Mouse (Mus musculus) small intestine, adult 2 months (tissue): Measurements from ENCODE around the gene Gnpat.

Experiments
- CTCF ChIP-seq: fragments of 200-500 bp; IDR thresholded peaks from 2 replicates; pipeline ENCODE4 v1.5.1; 2012; ENCODE audit warnings: low read depth, mild to moderate bottlenecking, control low read depth, inconsistent platforms, low read length, moderate library complexity, mixed read lengths; ENCODE audit not compliant: insufficient replicate concordance, insufficient read length; ENCODE audit errors: extremely low read depth
- POLR2A ChIP-seq: fragments of 200-500 bp; IDR thresholded peaks from 2 replicates; pipeline ENCODE4 v1.6.1; 2012; ENCODE audit warnings: low read depth, mild to moderate bottlenecking, control low read depth, inconsistent platforms, low read length, moderate library complexity

DNA sequence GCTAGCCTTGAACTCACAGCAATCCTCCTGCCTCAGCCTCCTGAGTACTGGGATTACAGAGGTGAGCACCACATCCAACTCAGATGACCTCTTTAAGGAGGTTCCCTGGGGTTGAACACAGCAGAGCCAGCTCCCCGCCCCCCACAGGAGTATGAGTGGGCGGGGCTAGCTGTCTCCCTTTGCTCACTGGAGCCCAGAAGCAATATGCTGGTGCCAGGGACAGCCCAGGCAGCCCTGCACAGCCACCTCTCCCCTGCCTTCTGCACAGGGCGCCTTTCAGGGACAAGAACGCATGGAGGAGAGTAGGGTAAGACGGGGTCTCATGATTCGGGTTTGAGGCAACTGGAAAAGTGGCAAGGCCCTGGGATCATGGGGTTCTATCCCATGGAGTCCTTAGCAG, 31.3 kb upstream of the Gnpat start:
- TF ChIP-seq CTCF (no peak), POLR2A (no peak)
